Mouse (Mus musculus): ENCODE data around the gene Olfr263. TPM values are rescaled to one million over a fixed set of nuclear protein-coding genes. Genes with fewer than 3 reads are reported as not detected.

Olfr263 gene
- polyA plus RNA-seq, 1 experiment from 2014 or later = not detected

GRCm38 (mm10) chr13:21158071-21158470 is 28.6 kb downstream of the Olfr263 start:
- Histone ChIP-seq H3K27me3 (ENCODE audit: control insufficient read depth, insufficient read depth, low read length) (no peaks in the 10 kb centered on the region), H3K36me3 (ENCODE audit: control insufficient read depth, insufficient read depth, low read length) (no peaks in the 10 kb centered on the region), H3K4me3 (ENCODE audit: low read depth, low read length) (no peak overlapping the region), H3K4me1 (replicated peaks; ENCODE audit: control insufficient read depth, insufficient read depth, low read length) (no peaks in the 10 kb centered on the region), H3K9me3 (ENCODE audit: control insufficient read depth, low read length) (no peaks in the 10 kb centered on the region), H3K27ac (ENCODE audit: low read depth, low read length) (no peak overlapping the region), H3K9ac (ENCODE audit: low read length) (no peak overlapping the region), H3K4me2 (ENCODE audit: low read depth, low read length, severe bottlenecking) (peak overlapping the region; percentile 93; the same call in 1 of the 2 replicates)
- 7% methylated on average over 9 of the region's 9 CpGs for WGBS
- no peak for ATAC-seq (replicated peaks; ENCODE audit: low FRiP score)
- no peak for DNase-seq (ENCODE audit: low spot score)

GRCm38 (mm10) chr13:21158785-21159474 is 29.5 kb downstream of the Olfr263 start:
- DNase-seq (ENCODE audit: low spot score) (peak; percentile 94), ATAC-seq (replicated peaks; ENCODE audit: low FRiP score) (peak; percentile 52)
- Histone ChIP-seq H3K9ac (ENCODE audit: low read length) (peak overlapping the region; percentile 37; the same call in 1 of the 2 replicates), H3K4me1 (replicated peaks; ENCODE audit: control insufficient read depth, insufficient read depth, low read length) (no peaks in the 10 kb centered on the region), H3K36me3 (ENCODE audit: control insufficient read depth, insufficient read depth, low read length) (no peaks in the 10 kb centered on the region), H3K27me3 (ENCODE audit: control insufficient read depth, insufficient read depth, low read length) (no peaks in the 10 kb centered on the region), H3K27ac (ENCODE audit: low read depth, low read length) (no peak overlapping the region), H3K9me3 (ENCODE audit: control insufficient read depth, low read length) (no peaks in the 10 kb centered on the region), H3K4me2 (ENCODE audit: low read depth, low read length, severe bottlenecking) (peak overlapping the region; percentile 93), H3K4me3 (ENCODE audit: low read depth, low read length) (peak overlapping the region; percentile 56)
- 1% methylated on average over 19 of the region's 19 CpGs for WGBS

- Histone ChIP-seq H3K27ac (ENCODE audit: low read depth, low read length) (no peak overlapping the region), H3K4me2 (ENCODE audit: low read depth, low read length, severe bottlenecking) (peak overlapping the region; percentile 93), H3K27me3 (ENCODE audit: control insufficient read depth, insufficient read depth, low read length) (no peaks in the 10 kb centered on the region), H3K36me3 (ENCODE audit: control insufficient read depth, insufficient read depth, low read length) (no peaks in the 10 kb centered on the region), H3K9me3 (ENCODE audit: control insufficient read depth, low read length) (no peaks in the 10 kb centered on the region), H3K4me3 (ENCODE audit: low read depth, low read length) (peak overlapping the region; percentile 56), H3K4me1 (replicated peaks; ENCODE audit: control insufficient read depth, insufficient read depth, low read length) (no peaks in the 10 kb centered on the region), H3K9ac (ENCODE audit: low read length) (peak overlapping the region; percentile 41)
- ATAC-seq (replicated peaks; ENCODE audit: low FRiP score) (no peak), DNase-seq (ENCODE audit: low spot score) (no peak)
- 0% methylated on average over 15 of the region's 15 CpGs for WGBS
Observed at GRCm38 (mm10) chr13:21159475-21159819, 30.0 kb downstream of the Olfr263 start.

- H3K9ac ChIP-seq (ENCODE audit: low read length) = peak overlapping the region; percentile 49
- H3K9me3 ChIP-seq (ENCODE audit: control insufficient read depth, low read length) = no peaks in the 10 kb centered on the region
- H3K4me1 ChIP-seq (replicated peaks; ENCODE audit: control insufficient read depth, insufficient read depth, low read length) = no peaks in the 10 kb centered on the region
- H3K4me3 ChIP-seq (ENCODE audit: low read depth, low read length) = peak overlapping the region; percentile 56
- no peak for DNase-seq (ENCODE audit: low spot score)
- H3K27ac ChIP-seq (ENCODE audit: low read depth, low read length) = no peak overlapping the region
- WGBS = under 1% methylated on average over 16 of the region's 16 CpGs
- peak overlapping the region; percentile 93 for H3K4me2 ChIP-seq (ENCODE audit: low read depth, low read length, severe bottlenecking)
- no peaks in the 10 kb centered on the region for H3K36me3 ChIP-seq (ENCODE audit: control insufficient read depth, insufficient read depth, low read length)
- peak; percentile 35 for ATAC-seq (replicated peaks; ENCODE audit: low FRiP score)
- no peaks in the 10 kb centered on the region for H3K27me3 ChIP-seq (ENCODE audit: control insufficient read depth, insufficient read depth, low read length)
Observed at GRCm38 (mm10) chr13:21160041-21160511, 30.6 kb downstream of the Olfr263 start.

- no peaks in the 10 kb centered on the region for H3K9me3 ChIP-seq (ENCODE audit: control insufficient read depth, low read length)
- no peak overlapping the region for H3K27ac ChIP-seq (ENCODE audit: low read depth, low read length)
- under 1% methylated on average over 32 of the region's 32 CpGs for WGBS
Observed at GRCm38 (mm10) chr13:21160657-21161590, 31.5 kb downstream of the Olfr263 start.

GRCm38 (mm10) chr13:21161591-21161990 is 32.2 kb downstream of the Olfr263 start:
- Histone ChIP-seq H3K9me3 (ENCODE audit: control insufficient read depth, low read length) (no peaks in the 10 kb centered on the region), H3K4me1 (replicated peaks; ENCODE audit: control insufficient read depth, insufficient read depth, low read length) (no peaks in the 10 kb centered on the region), H3K27me3 (ENCODE audit: control insufficient read depth, insufficient read depth, low read length) (no peaks in the 10 kb centered on the region), H3K27ac (ENCODE audit: low read depth, low read length) (no peak overlapping the region), H3K9ac (ENCODE audit: low read length) (no peak overlapping the region), H3K4me2 (ENCODE audit: low read depth, low read length, severe bottlenecking) (peak overlapping the region; percentile 34; the same call in 1 of the 2 replicates), H3K4me3 (ENCODE audit: low read depth, low read length) (peak overlapping the region; percentile 56), H3K36me3 (ENCODE audit: control insufficient read depth, insufficient read depth, low read length) (no peaks in the 10 kb centered on the region)
- DNase-seq (ENCODE audit: low spot score) (no peak), ATAC-seq (replicated peaks; ENCODE audit: low FRiP score) (peak; percentile 32; the same call in 1 of the 2 replicates)
- 40% methylated on average over 2 of the region's 2 CpGs for WGBS

More at GRCm38 (mm10) chr13:21160657-21161590, 31.5 kb downstream of the Olfr263 start:
- Histone ChIP-seq H3K4me2 (ENCODE audit: low read depth, low read length, severe bottlenecking) (peak overlapping the region; percentile 93), H3K4me1 (replicated peaks; ENCODE audit: control insufficient read depth, insufficient read depth, low read length) (no peaks in the 10 kb centered on the region), H3K4me3 (ENCODE audit: low read depth, low read length) (peak overlapping the region; percentile 56), H3K36me3 (ENCODE audit: control insufficient read depth, insufficient read depth, low read length) (no peaks in the 10 kb centered on the region), H3K9ac (ENCODE audit: low read length) (0 out of 2 replicates have a peak overlapping the region, but pooled peaks have one; percentile 13), H3K27me3 (ENCODE audit: control insufficient read depth, insufficient read depth, low read length) (no peaks in the 10 kb centered on the region)
- DNase-seq (ENCODE audit: low spot score) = peak; percentile 94
- ATAC-seq (replicated peaks; ENCODE audit: low FRiP score) = peak; percentile 89

GRCm38 (mm10) chr13:21162591-21162990 is 33.2 kb downstream of the Olfr263 start:
- Histone ChIP-seq H3K4me1 (replicated peaks; ENCODE audit: control insufficient read depth, insufficient read depth, low read length) (no peaks in the 10 kb centered on the region), H3K4me2 (ENCODE audit: low read depth, low read length, severe bottlenecking) (no peak overlapping the region), H3K36me3 (ENCODE audit: control insufficient read depth, insufficient read depth, low read length) (no peaks in the 10 kb centered on the region), H3K9ac (ENCODE audit: low read length) (no peak overlapping the region), H3K27me3 (ENCODE audit: control insufficient read depth, insufficient read depth, low read length) (no peaks in the 10 kb centered on the region), H3K4me3 (ENCODE audit: low read depth, low read length) (no peak overlapping the region), H3K9me3 (ENCODE audit: control insufficient read depth, low read length) (no peaks in the 10 kb centered on the region), H3K27ac (ENCODE audit: low read depth, low read length) (no peak overlapping the region)
- DNase-seq (ENCODE audit: low spot score) = no peak
- ATAC-seq (replicated peaks; ENCODE audit: low FRiP score) = no peak
- WGBS = 60% methylated on average over 5 of the region's 5 CpGs
